Mouse (Mus musculus) thymus, postnatal 14 days (tissue): ENCODE data around the gene Hbp1.

Experiments
- DNase-seq: peaks from one replicate; pipeline ENCODE4 v3.0.0; 2021

The Hbp1 gene

DNA sequence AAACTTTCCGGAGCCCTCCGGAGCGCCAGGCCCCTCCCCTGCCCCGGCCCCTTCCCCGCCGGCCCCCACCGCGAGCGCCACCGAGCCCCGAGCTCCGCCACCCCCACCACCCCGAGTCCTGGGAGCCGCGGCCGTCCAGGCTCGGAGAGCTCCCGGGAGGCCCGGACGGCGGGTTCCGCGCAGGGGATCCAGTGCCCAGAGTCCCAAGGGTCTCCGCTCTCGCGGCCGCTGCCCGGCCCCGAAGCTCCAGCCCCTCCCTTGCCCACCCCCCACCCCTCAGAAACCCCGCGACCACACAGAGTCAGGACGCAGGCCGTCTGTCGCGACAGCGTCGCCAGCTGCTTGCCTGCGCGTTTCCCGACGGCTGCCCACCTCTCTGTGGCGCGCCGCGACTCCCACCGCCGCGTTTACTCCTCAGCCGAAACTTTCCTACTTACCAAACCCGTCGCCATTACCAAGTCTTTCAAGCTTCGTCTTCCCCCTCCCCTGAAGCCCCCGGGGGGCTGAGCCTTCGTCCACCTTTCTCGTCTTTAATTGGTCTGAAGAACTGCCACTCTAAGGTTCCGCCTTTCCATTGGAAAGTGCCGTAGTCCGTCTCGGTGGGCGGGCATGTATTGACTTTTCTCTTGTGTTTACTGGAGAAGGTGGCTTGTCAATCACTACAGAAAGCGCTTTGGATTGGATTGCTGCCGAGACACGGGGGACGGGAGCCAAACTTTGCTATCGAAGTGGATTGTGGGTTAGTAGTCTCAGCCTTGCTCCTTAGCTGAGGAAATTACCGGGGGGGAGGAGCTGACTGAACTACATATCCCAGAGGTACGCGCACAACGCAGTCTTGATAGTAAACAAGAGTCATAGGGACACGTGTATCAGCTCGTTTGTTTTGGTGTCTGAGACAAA is at the start of gene Hbp1:
TSS of gene Hbp1 (minus strand) at position 777 of the 900 bp plus-strand sequence.
- DNase-seq = peak; percentile 98

DNA sequence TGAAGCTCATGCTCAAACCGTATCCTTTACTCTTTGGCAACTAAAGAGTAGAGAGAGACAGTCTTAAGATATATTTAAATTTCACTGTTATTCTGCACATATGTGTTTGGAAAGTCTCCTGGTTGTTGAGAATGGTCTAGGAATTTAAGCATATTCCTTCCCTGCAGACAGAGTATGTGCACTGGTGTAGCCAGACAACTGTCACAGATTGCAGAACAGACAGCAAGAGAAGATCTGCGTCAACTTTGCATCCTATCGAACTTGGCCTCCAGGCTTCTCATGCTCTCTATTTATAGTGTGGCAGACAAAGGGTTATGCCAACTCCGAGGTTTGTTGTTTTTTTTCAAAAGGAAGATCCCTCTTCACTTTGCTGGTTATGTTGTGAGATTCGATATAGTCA is 48.4 kb upstream of the Hbp1 start:
- DNase-seq = no peak

DNA sequence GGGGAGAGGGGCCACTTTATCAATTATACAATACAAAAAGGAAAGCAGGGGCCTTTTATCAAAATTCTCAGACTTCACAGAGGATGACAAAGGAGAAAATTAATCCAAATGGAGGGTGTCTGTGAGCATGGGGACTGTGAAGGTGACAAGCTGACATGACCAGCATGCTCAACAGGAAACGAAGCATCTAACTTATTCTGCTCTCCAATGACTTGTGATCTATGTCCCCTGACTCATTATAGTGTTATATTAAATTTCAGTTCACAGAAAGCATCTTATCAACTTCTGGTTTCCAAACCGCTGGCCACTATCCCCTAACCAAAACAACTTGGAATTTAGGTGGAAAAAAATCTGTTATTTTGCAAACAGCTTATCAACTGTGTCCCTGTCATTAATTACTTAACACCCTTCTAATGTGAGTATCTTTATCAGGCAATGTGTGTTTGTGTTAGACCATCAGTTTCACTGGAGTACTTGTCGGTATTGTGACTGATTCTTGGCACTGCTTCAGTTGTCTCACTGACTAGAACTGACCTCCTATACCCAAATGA is 47.1 kb upstream of the Hbp1 start:
- no peak for DNase-seq

DNA sequence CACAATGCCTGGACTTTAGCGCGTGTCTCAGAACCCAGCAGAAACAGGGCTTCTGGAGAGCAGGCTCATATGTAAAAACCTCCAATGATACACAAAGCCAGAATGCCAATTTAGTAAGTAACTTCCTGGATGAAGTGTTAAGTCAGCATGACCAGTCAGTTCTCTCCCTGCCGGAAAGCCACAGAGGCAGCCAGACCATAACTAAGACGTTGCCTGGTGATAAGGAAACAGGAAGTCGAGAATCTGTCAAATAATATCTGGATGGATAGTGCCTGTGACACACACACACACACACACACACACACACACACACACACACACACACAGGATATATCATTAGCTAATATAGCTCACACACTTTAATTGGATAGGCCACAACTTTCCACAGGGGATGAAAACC is 46.5 kb upstream of the Hbp1 start:
- no peak for DNase-seq

DNA sequence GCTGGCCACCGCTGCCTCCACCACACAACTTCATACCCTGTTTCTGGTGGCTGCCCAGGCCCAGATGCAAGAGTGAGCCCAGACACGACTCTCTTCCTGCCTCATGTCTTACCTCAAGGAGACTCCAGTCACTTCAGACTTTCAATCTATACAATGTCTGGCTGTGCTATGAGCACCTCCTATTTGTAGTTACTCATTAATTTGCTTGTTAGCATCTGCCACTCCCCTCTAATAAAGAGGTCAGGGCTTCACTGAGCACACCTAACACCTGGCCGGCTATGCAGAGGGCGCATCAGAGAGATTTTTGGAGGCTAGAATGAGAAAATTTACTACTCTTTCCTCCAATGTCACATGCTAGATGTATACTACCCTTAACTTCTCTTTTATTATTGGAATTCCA is 40.2 kb upstream of the Hbp1 start:
- no peak for DNase-seq

DNA sequence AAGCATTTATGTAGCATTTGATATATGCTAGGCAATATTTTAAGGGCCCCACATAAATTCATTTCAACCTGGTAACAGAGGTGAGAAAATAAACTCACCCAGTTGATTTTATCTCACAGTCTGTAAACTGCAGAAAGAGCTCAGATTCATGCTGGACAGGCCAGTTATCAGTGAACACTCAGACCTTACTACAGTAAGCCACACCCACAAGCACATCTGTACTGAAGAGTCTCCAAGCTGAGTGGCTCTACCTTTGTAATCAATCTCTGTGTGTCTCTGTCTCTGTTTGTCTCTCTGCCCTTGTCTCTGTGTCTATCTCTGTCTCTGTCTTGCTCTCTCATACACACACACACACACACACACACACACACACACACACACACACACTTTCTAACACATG is 39.4 kb upstream of the Hbp1 start:
- DNase-seq = no peak

DNA sequence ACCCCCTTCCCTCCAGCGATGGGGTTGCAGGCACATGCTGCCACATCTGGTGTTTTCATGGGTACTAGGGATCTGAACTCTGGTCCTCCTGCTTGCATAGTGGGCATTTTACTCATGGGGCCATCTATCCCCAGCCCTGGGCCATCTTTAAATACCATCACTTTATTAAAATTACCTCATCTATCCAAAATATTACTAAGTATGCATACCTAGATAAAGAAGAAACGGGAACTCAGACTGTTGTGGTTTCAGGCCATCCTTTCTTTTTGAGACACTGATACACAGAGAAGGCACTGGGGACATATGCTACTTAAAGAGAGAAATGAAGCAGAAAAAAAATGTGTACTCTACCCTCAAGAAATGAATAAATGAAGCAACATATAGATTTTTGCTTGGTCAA is 36.1 kb upstream of the Hbp1 start:
- DNase-seq = no peak

DNA sequence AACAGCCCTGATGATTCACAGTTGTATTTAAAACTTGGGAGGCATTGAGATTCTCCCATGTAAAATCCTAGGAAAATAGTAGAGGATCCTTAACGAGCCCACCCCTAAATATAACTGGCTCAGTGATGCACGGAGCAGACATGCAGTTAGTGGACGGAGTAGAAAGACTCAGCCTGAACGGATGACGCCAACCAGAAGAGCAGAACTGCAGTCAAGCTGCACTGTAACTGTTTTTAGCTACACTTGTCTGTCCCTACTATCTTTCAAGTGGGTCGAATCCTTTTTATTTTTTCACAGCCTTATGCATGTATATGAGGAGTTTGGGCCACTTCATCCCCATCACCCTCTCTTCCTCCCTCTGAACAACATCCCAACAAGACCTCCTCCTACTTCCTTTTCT is 35.4 kb upstream of the Hbp1 start:
- DNase-seq = no peak

DNA sequence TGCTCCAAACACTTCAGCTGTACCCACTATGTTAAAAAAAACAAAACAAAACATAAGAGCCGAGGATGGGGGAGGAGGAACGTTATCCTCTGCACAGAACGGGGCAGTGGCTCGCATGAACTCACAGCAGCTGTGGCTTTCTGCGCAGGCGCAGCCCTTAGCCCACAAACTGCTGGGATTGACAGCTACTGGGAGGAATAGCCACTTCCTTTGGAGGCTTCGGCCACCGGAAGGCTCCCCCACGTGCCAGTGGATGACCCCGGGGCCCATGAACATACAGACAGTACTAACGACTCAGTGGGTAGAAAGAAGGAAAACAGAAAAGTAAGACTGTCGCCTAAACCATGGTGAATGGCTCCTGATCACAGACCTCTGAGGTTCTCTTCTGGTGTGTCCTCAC is 34.3 kb upstream of the Hbp1 start:
- peak; percentile 40 for DNase-seq

DNA sequence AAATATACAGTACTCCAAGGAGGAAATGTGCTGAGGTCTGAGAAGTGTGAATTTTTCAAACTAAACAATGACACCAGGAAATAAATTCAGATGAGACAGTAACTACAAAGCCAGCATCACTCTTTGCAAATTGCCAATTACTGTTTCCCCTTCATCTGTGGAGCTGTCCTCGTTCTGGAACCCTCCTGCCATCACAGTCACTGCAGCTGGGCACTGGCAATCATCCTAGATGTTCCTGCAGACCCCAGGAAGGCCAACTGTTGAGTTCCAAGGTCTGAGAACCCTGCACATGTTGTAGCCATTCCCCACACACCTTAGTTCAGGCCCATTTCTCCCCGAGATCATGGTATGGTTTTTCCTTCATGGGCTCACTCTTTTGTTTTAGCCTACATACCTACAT is 33.9 kb upstream of the Hbp1 start:
- no peak for DNase-seq

DNA sequence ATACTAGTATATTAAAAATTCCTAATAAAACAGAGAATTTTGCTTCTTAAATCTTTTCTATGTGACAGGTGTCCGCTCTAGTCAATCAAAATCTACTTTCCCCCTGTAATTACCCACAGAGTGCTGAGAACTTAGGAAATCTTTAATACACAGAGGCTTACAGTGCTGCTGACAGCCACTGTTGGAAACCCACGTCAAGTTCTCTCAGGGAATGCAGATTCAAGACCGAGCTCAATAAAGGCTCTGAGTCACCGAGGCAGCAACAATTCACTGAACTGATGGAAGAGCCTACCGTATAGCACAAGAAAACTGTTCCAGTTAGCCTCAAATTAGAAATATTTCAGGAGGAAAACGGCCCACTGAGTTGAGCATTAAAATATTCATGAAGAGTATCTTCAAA is 33.4 kb upstream of the Hbp1 start:
- DNase-seq = no peak

DNA sequence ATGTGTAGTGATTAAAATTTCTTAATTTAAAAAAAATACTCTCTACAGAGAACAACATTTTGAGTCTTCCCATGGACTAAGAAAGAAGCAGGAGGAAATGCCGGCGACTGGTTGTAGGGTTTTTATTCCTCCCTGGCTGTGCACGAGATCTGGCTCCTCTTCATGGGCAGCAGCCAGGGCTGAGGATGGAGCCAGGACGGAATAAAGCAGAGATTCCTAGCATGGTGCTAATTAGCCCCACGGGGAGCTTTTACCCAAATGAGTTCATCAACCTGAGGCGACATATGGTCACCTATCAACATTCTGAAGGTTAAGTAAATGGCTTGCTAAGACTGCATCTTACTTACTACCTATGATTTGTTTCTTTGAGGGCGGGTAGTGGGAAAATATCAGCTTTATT is 32.9 kb upstream of the Hbp1 start:
- no peak for DNase-seq

DNA sequence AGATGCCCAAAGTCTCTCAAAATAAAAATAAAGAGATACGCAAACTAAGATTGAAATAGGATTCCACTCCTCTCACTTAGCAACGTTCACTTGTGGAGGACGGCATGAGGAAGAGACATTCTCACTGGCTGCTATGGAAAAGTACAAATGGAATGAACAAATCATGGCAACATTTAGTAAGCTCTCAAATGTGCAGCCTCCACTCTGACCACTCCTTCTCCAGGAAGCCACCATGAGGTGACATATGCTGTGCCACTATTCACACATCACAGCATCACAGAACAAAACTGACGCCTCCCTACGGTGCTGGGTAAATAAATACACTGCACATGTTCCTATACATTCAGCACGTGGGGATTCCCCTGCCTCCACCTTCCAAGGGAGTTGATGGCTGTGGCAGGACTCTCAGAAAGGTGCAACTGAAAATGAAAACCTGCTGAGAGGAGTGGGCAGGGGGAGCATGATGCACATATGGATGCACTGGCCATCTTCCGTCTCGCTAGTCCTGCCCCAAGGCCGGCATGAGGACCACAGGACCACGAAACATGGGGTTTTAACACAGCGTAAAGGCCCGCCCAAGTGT is 27.4 kb upstream of the Hbp1 start:
- DNase-seq = no peak

DNA sequence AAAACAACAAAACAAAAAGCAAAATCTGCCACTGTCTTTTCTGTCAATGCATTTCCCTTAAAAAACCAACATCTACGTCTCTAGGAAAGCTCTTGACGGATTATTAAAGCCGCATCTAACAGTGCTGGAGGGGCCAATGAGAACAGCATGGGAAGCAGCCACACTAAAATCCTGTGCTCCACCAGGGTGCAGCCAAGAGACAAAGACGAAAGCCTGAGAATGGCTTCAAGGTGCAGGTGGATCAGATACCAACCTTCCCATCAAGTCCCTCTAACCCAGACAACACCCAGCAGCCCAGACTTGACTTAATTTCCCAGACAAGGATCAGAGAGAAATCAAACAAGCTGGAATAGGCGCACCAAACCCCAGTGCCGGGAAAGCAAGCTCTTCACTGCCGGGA is 26.2 kb upstream of the Hbp1 start:
- peak; percentile 73 for DNase-seq

DNA sequence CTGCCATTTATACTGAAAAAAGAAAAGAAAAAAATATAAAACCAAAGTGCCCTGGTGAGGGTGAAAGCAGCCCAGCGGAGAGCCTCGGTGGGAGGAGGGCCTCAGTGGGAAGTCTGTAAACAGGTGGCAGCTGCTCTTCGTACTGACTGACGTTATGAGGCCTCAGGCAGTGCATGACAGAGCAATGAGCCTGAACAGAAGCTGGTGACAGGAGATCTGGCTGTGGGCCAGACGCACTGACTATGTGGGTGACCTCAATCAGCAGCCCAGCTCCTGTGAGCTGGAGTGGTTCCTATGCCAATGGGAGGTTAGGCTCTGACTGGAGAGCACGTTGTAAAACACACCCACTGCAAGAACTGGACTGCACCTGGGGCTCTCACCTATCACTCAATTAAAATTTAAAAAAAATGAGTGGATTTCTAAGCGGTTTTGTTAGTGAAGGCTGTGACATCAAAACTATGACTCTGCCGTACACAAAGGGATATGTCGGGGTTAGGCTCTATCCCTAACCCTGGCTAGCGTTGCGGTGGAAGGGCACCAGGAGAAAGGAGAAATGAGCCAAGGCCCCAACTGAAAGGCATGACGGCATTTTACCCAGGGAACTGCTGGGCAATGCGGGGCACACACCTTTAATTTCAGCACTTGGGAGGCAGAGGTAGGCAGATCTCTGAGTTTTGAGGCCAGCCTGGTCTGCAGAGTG is 23.3 kb upstream of the Hbp1 start:
- peak; percentile 74 for DNase-seq

DNA sequence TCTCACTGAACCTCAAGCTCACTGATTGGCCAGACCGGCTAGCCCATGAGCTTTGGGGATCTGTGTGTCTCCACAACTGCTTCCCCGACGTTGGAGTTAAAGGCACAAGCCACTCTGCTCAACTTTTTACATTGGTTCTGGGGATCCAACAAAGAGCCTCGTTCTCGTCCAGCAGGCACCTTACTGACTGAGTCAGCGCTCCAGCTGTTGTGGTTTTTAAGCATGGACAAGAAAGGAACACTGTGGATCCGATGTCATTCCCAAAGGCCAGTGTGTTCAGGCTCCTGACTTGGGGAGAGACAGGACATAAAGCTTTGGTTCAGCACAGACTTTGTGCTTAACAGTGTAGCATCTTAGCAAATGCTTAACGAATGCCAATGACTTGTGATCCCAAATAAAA is 21.2 kb upstream of the Hbp1 start:
- DNase-seq = no peak

DNA sequence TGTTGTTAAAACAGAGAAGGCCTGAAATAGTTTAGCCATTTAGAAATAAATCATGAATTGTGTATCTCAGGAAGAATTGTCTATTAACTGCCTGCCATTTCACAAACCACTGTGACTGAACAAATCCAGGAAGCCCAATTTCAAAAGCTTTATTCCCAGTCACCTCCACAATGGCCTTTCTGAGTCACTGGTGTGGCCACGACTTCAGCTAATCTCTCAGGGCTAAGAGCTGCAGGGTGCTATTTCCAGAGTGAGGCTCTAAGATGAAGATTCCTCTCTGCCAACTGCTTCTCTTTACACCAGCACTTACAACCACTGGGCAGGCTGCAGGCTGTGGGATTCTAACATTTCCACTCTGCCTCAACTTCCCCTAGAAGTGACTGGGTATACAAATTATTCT is 18.8 kb upstream of the Hbp1 start:
- no peak for DNase-seq

DNA sequence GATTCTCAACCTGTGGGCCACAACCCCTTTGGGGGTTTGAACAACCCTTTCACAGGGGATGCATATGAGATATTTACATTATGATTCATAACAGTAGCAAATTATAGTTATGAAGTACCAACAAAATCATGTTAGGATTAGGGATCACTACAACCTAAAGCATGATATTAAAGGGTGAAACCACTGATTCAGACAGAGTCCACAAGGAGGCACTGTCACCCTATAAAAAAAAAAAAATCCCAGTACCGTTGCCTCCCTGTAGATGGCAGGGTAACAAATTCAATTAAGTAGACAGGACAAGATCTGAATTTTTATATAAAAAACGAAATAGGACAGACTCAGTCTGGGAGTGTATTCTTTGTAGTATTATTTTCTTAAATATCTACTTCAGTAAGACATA is 17.2 kb upstream of the Hbp1 start:
- peak; percentile 44 for DNase-seq

DNA sequence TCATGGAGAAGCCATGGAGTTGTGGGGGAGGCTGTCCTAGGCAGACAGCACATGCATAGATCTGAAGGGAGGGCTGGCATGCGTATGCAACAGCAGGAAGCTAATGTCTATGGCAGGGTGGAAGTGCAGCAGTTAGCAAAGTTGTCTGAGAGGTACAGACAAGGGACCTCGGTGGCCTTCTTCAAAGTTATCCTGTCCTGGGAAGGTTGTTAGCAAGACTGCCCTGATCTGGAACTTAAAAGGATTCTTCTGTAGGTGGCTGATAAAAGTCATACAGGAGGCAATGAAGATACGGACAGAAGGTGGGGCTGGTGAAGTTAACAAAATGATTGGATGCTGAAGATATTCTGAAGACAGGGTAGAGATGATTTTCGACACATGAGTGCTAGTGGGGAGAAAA is 16.1 kb upstream of the Hbp1 start:
- no peak for DNase-seq

DNA sequence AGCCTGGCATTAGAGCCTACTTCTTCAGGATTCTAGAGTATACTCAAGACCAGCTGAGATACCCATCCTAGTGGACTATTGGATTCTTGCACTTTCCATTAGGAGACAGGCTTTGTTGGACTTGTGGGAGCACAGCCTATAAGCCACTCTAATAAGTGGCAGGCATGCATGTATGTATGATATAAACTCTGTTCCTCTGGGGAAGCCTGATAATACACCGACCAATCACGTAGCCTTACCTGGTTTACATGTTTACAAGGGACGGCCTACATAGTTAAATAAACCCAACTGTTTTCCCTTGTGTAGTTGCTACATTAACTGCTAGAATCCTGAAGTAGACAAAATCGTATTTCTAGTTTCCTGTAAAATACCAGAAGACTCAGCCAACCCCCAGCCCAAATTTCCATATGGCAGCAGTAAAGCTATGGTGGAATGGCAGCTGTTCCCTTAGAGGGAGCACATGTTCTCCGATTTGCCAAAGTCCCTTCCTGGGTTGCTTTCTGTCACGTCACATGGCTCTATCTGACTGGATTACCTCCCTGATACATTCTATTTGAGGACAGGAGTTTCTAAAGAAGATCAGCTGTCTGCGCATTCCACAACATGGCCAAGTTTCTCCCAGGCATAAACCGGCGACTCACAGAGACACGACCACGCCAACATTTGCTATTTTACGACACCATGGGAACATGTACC is 15.3 kb upstream of the Hbp1 start:
- no peak for DNase-seq

DNA sequence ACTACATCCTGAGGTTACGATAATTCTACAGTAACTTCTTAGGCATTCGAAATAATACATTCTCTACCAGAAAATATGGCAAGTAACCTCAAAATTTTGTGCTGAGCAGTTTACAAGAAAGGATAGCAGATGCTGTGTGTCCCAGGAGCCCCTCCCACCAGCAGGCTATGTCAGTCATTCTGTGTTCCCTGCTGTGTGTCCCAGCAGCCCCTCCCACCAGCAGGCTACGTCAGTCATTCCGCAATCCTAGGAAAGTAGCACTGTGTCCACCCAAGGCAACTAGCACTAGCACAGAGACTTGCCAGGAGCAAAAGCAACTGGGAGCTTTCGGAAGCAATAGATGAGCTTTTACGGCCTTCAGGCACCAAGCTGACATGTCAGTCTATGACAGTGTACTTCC is 13.7 kb upstream of the Hbp1 start:
- no peak for DNase-seq

DNA sequence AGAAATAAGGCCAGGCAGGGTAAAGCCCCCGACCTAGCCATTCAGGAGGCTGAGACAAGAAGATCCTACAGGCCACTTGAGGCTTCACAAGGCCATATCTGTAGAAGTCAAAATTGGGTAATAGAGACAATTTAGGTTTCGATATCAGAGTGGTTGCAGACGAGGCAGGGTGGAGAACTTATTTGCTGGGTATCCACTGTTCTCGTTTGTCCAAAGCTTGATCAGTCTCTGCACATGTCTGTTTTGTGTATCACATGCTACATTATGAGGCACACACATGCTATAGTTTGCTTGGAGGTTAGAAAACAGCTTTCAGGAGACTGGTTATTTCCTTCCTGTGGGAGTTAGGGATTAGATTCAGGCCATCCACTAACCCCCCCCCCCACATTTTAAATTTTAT is 5.5 kb upstream of the Hbp1 start:
- DNase-seq = no peak

DNA sequence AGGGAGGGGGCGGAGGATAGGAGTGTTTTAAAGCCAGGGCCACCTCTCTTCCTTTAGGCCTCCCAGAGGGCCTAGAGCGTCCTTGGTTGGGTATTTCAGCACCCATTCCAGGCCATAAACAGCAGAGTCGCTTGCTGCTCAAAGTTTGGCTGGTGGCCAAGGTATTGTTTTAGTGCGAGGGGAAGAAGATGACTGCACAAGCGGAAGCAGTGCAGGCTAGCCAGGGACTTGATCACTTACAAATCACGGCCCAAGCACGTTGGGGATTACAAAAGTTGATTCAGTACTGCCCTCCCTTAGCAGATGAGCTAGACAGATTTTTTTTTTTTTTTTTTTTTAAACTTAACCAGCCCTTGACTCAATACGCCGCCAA is 310 bp upstream of the Hbp1 start:
- DNase-seq = no peak
